Mouse (Mus musculus) brain, embryonic 14.5 days (tissue): ENCODE data around the gene Rapgef1.

ENCODE experiments used
- CTCF ChIP-seq: fragments of 200-500 bp; IDR thresholded peaks from 2 replicates; pipeline ENCODE4 v1.5.1; 2012; ENCODE audit warnings: inconsistent platforms, mild to moderate bottlenecking, moderate library complexity, borderline replicate concordance; ENCODE audit not compliant: insufficient read depth, insufficient read length; ENCODE audit errors: extremely low read depth
- POLR2A ChIP-seq: fragments of 200-500 bp; IDR thresholded peaks from 2 replicates; pipeline ENCODE4 v1.6.1; 2012; ENCODE audit warnings: mild to moderate bottlenecking, inconsistent platforms, borderline replicate concordance; ENCODE audit not compliant: poor library complexity, insufficient read depth, insufficient read length, severe bottlenecking; ENCODE audit errors: extremely low read depth

- TF ChIP-seq CTCF (no peak), POLR2A (no peak)
Observed at GRCm38 (mm10) chr2:29633101-29633554, 13.6 kb downstream of the Rapgef1 start.
